Mouse (Mus musculus) layer of hippocampus, adult 18-20 months (tissue): ENCODE measurements at regions not wholly inside any gene's neighbourhood (a gene's known extent, or its start where the extent isn't known, plus 50 kb on each side); places are given as distances from the start of the nearest gene placed in this dataset.
A peak's percentile ranks its signal among the peaks of the same experiment; 100 is the strongest.
"Not testable (repeated sequence)": the region's sequence is repeated elsewhere in the genome, so short reads cannot be mapped to it uniquely, and the experiment has no call there.

ENCODE experiments used
- DNase-seq, 2 experiments: peaks; one replicate each; pipeline ENCODE4 v3.0.0; 2022; ENCODE audit warnings: low spot score in 2 of 2

DNA sequence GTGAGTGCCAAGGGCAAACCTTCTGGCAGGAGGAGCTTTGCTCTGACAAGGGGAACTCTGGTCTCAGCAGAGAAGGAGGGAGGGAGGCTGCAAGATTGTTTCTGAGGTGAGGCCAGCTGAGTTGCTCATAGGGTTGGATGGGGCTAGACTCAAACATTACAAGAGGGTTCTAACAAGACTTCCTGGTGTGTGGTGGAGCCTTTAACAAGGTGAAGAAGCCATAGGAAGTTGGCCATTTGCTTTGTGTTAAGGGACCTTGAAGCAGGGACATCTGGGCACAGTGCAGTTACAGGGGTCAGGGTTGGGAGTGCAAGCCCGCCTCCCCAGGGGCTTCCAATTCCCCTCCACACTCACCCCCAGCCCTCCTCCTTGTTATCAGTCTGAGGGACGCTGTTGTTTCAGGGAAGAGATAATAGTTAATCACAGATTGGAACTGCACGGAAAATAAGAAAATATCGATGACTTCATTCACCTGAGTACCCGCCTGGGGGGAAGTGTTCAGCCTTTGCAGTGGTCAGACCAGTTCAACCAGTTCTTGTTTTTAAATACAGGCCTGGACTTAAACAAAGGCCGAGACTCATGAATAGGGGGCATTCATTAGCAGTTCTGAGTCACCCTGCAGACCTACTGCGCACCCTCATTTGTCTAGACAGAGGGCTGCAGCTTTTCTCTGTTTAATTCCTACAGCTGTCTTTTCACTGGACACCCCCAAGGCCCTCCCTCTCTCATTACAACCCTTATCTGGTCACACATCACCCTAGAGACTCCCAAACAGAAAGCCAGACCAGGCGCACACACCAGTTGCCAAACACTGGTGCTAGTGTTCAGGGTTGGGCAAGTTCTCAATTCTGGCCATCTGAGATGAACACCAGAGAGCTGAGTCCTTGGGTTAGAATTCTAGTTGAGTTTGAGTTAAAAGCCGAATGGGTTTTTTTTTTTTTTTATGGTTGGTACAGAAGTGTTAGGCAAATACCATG lies 139.5 kb downstream of the Bcl2l11 start:
- DNase-seq = no peak

DNA sequence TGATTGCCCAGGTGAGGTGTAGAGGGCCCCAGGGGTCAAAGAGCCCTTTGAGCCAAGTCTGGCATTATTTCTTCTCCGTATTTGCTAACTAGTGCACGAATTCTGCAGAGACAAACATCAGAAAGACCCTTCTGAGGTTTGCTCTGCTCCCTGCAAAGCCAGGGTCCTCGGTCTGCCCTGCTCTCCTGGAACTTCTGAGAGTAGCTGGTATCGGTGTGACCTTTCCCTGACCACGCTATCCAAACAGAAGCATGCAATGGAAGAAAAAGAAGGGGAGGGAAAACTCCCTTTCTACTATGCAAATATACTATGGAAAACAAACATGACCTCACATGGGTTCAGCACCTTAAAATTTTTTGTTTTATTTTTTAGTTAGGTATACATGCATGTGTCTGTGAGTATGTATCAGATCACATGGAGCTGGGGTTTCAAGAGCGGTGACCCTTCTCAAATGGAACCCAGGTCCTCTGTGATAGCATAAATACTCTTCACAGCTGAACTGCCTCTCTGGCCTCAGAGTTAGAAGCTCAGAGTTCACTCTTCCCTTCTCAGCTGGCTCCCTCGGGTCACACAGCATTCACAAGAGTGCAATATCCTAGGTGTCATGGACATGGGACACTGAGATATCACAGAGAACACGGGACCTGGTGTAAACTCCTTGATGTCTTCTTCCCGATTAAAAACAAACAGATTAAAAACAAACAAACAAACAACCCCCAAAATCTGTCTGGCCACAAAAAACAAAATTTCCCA lies 144.7 kb downstream of the Bcl2l11 start:
- no peak for DNase-seq

DNA sequence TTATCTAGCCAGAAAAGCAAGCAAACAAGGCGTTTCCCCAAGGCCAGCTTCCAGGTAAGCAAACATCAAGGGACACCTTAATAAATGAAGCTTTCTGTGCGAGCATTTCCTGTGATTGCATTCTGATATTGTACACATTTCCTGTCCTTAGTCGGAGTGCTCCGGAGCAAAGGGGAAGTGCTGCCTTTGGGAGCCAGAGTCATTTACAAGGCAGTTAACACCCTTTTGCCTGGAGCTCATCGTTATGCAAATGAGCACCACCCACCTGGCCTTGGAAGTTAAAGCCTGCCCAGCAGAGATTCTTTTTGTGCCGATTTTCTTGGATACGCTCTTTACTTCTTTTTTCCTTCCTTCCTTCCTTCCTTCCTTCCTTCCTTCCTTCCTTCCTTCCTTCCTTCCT lies 147.0 kb downstream of the Bcl2l11 start:
- no peak for DNase-seq

DNA sequence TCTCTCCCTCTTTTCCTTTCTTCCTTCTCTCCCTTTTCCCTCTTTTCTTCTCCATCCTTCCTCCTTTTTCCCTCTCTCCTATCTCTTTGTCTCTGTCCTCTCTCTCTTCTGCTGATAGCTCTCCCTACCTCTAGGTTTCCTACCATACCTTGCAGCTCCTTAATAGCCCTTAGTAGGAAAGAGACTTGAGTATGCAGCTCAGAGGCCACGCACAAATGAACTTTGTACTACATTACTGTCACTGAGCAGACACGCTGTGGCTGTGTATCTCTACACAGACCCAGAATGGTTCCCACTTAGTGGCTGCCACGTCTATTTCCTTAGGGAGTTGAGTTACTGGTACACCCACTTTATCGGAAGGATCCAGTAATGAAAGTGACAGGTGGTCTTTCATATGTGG lies 147.5 kb downstream of the Bcl2l11 start:
- DNase-seq = no peak

DNA sequence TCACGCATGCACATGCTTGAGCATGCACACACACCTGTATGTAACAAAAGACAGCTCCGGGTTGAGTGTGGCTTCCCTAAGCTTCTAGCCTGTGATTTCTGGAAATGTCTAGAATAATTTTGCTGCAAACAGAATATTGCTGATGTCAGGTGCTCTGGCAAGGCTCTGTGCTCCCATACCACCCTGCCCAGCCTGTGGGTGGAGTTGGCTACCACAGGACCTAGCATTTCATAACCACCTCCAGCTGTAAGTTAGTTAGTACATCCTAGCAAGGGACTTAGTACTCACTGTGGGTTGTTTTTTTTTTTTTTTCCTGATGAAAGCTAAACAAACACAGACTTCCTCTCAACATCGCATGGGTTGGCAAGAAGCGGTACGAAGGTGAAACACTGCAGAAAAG lies 150.5 kb downstream of the Bcl2l11 start:
- DNase-seq = no peak

DNA sequence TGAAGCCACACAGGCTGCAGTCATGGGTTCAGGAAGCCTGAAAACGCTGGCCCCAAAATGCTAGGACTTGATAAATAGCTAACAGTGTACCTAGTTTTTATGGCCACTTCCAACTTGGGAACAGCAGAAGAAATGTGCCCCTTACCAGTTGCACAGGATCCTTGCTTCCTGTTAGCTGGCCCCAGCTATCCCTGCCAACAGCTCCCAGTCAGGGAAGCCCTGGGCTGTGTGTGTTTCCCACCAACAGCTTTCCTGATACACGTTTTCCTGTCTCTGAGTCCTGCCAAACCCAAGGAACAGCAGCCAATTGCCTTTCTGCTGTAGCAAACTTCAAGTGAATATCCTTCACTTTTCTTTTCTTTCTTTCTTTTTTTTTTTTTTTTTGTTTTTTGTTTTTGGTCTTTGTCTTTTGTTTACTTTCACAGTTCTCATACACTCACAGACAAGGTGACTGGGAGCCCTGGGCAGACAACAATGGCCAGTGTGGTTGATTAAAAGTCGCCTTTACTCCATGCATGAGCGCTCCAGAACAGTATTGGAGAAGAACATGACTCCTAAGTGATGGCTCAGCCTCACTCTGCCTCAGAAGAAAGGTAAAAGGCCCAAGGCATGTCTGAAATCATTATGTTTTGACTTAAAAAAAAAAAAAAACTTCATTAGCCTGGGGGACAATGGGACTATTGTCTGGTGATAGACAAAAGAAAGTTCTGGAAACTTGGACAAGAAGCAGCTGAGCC lies 151.7 kb downstream of the Bcl2l11 start:
- DNase-seq = no peak

DNA sequence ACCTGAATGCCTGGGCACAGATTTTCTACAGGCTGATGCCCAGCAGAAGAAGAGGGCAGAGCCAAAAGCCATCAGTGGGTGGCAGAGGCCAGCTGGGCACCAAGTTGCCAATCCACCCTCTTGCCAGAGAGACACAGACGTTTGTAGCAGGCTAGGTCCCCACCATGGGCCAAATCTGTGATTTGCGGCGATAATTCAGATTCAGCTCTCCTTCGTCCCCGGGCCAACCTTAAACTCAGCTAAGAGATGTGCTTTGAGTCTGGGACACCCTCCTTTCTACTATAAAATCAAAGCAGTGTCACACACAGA lies 152.2 kb downstream of the Bcl2l11 start:
- no peak for DNase-seq

DNA sequence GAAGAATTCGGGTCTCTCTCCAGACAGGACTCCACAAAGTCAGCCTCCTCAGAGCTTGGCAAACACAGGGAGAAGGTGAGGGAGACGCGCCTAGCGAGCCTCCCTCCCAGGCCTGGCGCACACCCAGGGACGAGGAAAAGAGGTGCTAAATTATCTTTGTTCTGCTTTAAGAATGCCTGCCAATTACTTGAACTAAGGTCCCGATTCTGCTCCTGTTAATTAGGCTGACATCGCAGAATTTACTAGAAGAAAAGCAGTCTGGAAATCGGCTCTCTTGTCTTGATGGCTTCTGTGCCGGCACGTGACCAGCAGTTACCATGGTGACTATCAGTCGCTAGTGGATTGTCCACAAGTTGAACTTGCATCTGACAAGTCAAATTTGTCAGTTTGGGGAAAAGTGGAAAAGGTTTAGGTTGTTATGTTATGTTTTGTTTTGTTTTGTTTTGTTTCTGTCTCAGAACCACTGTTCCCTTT lies 152.8 kb downstream of the Bcl2l11 start:
- DNase-seq = peak in 1 of 2 experiments; percentile 19

DNA sequence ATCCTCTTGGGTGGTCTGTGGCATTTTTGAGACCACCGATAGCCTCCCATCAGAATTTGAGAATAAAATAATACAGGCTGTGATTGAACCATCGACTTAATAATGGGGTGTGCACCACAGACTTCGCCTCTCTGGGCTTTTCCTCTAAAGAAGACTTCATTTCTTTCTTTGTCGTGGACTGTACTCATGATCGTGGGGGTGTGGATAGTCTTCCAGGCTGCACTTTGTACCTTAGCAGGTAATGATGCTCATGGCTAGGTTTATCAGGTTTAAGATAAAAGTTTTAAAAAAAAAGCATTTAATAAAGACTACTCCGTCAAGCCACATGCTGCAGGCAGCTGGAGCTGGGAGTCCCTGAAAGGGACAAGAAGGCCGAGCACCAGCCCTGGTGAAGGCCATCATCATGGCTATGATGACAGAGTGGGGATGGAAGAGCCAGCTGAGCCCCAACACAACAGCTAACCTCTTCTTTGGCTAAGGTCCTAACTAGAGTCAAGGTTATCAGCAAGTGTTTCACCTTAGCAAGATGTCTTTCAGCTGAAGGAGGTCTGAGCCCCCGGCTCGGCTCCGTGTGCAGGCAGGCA lies 153.4 kb downstream of the Bcl2l11 start:
- DNase-seq = no peak

DNA sequence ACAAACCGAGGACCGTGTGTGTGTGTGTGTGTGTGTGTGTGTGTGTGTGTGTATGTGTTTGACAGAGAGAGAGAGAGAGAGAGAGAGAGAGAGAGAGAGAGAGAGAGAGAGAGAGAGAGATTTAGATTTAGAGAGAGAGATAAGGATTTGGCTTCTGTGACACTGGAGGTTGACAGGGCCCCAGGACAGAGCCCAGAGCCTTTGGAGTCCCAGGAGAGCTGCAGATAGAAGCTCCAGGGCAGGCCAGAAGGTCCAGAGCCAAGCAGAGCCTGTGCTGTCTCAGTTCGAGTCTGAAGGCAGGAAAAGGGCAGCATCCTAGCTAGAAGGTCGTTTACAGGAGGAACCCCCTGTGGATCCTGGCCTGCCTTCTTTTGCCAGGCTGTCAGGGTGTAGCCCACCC lies 156.8 kb downstream of the Bcl2l11 start:
- DNase-seq = no peak

DNA sequence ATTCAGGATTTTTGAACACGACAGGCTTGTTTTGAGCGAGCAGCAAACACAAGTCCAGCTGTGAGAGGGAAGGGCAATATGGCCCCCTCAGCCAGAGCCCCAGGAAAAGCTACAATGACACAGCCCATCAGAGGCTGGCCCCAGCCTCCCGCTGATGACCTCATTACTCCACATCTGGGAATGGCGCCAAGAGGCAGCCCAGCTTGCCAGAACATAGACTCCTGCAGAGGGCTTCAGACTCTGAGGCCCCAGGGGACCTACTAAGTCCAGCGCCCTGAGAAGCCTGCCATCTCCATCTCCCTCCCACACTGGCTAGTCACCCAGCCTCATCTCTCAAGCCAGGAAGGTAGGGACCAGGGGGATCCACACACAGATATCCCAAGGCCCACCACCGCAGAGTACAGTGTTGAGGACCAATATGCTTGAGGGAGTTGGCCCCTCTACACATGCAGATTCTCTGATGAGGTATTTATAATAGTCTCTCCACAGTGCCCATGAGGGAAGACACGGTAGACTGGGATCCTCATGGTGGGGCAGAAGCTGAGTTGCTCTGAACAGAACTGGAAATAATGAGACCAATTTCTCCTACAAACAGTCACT lies 159.1 kb downstream of the Bcl2l11 start:
- DNase-seq = peak in 1 of 2 experiments; percentile 42

DNA sequence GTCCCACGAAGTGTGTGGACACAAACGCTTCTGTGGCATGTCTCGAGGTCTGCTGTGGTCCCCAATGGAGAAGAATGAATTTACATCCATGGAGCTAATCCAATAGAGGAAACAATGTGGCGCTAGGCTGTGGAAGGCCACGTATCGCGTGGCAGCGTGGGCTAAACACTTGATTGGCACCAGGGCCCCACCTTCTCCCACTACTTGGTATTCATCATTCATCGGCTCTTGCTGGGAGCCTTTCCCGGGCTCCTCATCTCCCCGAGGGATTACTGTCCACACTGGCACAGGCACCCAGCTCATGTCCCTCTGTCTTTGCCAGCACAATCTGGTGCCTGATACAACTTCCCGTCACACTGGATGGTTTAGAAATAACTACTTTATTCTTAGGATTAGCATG lies 159.6 kb downstream of the Bcl2l11 start:
- no peak for DNase-seq

DNA sequence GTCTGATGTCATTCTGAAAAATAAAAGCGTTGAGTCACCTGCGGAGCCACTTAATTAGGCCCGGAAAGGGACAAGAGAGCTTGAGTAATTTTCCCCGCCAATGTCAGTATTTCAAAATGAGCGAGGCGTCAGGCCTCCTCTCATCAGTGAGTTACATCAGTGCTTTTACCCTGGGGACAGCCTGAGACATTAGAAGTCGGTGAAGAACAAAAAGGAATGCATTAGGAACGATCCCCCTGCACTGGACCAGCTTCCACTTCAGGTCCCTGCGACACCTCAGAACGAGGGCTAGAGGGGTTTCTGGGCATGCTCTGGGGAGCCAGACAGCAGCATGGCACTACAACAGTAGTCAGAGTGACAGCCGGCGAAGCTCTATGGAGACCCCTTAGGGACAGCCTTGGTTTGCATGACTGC lies 162.3 kb downstream of the Bcl2l11 start:
- no peak for DNase-seq

DNA sequence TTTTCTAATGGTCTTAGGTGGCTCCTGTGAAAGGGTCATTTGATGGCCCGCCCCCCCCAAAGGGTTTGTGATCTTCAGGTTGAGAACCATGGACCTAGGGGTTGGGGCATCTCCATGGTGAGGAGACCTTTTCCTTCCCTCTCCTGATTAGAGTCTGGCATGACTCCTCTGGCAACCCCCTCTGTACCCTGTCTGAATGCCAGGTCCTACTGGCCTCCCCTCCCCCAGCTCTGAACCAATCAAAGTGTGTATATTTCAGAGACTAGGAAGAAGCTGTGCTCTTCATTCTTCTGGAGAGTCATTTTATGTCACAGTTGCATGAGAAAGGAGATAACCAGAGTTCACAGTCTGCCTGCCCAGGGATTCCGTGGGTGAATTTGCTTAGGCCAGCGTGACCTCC lies 164.8 kb downstream of the Bcl2l11 start:
- DNase-seq = no peak

DNA sequence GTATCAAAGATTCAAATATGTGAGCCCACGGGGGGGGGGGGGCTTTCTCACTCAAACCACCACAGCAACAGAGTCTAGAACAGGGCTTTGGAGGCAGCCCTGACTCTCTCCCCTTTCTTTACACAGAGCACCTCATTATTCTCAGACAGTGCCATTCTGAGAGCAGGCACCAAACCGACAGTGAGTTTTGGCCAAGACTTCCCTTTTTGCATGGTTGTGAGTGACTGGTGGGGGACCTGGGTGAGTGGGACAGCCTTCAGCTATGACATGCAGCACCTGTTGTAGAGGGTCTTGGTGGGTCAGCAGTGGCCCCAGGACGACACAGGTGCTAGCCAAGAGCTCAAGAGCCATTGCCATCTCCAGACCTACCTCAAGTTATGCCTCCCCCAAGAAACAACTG lies 168.8 kb downstream of the Bcl2l11 start:
- DNase-seq = no peak

DNA sequence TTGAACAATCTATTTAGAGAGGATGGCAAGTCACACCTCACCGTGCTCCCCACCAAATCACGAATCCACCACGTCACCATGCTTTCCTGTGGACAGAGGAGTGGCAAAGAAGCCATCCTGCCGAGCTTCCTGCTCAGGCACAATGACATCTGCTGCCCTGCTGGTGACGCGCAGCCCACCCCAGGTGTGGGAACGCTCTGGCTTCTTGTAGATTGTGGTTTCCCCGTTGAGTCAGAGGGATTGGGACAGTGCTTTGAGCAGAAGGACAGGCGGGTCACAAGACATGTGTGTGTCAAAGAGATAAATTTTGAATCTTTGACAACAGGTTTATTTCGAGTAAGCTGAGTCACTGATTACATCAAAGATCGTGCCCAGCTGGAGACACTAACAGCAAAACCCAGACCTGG lies 169.2 kb downstream of the Bcl2l11 start:
- no peak for DNase-seq

DNA sequence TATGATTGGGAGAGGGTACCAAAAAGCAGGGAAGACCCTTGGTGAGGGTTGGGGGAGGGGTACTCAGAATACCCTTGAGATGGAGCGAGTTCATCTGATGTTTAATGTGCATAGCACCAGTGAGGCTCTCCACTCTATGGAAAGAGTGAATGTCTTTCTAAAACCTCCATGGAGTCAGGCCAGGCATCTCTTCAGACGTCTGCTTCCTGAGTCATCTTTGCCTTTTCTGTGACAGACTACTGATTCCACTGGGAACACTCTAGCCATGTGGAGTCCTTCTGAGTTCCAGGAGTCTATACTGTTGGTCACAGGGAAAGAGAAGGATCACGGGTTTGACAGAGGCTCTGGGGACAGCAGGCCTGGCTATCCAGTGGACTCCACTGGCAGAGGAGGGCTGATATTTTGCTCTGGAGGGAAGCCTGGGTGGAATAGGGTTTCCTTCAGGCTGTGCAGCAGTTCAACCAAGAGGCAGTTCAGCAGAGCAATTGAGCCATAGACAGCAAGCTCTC lies 169.9 kb downstream of the Bcl2l11 start:
- no peak for DNase-seq

DNA sequence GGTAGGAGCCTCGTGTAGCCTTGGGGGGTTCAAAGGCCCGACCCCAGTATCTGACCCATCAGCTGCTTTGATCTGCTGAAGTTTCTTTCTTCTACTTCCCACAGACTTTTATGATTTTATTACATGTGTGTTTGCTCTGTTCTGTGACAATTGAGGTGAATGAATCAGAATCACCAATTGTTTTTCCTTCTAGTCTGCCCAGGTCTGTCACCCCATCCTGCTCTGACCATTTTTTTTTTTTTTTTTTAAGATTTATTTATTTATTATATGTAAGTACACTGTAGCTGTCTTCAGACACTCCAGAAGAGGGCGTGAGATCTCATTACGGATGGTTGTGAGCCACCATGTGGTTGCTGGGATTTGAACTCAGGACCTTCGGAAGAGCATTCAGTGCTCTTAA lies 170.6 kb downstream of the Bcl2l11 start:
- DNase-seq = not testable (repeated sequence)

DNA sequence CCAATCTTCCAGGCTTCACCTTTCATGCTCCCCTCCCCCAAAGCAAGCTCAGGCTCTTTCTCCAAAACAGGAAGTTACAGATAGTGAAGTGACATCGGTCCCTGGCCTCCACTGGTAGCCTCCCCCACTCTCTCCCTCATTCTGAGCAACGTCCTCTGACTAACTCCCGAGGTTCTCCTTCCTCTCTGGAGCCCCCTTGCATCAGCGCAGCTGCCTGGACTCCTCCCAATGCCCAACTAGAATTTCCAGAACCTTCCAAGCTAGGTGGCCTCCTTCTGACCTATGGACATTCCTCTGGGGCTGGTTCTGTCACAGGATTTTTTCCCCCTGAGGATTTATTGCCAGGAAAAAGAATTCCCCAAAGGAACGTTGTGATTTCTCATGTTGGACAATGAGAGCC lies 171.1 kb downstream of the Bcl2l11 start:
- no peak for DNase-seq

DNA sequence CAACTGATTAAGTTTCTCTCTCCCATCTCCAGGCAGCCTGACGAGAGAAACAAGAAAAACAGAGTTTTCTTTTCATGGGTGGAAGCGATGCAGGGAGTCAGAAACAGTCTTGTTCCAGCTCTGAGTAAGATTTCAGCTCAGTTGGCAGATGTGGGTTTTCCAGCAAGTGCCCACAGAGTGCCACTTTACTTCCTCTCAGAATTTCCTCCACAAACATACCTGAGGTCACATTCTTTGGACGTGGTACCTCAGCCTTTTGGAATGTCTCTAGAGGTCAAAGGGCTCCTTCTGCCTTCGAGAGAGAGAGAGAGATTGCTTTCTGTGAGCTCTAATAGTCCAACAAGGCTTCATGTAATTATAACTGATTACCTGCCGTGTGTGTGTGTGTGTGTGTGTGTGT lies 172.0 kb downstream of the Bcl2l11 start:
- DNase-seq = no peak

DNA sequence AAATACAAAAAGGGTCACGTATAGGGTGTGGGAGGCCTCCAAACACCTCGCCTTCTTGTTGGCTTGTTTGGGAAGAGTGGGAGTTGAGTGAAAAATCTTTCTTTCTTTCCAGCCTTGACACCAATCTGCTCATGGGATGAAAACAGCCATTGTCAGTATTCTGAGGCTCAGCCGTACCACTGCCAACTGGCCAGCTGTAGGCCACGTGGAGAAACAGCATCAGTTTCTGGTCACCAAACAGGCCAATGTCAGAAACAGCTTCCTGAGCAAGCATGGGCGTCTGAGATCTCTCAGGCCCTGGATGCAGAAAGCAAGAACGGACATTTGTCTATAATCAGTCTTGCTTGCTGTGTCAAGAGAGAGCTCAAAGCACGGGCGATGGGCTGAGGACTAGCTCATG lies 173.2 kb downstream of the Bcl2l11 start:
- no peak for DNase-seq
